Mouse (Mus musculus): ENCODE data around the gene Dnhd1. TPM values are rescaled to one million over a fixed set of nuclear protein-coding genes. Genes with fewer than 3 reads are reported as not detected.
A peak's percentile ranks its signal among the peaks of the same experiment; 100 is the strongest.
"Not testable (repeated sequence)": the region's sequence is repeated elsewhere in the genome, so short reads cannot be mapped to it uniquely, and the experiment has no call there.

The Dnhd1 gene
- polyA plus RNA-seq, 1 experiment, result 4.5 TPM

DNA sequence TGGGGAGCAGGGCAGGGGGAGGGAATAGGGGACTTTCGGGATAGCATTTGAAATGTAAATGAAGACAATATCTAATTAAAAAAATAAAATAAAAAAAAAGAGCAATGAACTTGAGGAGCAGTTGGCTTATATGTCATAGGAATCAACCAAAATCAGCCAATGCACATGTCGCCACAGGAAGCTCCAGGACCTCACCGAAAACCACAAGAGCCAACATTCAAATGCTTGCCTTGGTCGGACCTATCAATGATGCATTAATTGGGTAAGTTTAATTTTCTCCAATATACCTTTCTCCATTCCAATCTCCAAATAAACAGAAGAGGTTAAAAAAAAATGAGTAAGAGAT, 76.3 kb downstream of the Dnhd1 start:
- TF ChIP-seq POLR2A (IDR thresholded peaks at IDR 0.05; ENCODE audit: borderline replicate concordance, control insufficient read depth, low read depth, low read length) (no peak), CTCF (IDR thresholded peaks at IDR 0.05; ENCODE audit: control insufficient read depth, insufficient read depth, low read length) (no peak)
- Histone ChIP-seq H3K4me1 (ENCODE audit: control insufficient read depth, insufficient read depth, low read length) (no peaks in the 10 kb centered on the region), H3K27ac (ENCODE audit: control insufficient read depth, insufficient read depth, low read depth, low read length, poor library complexity) (no peak overlapping the region), H3K4me3 (replicated peaks; ENCODE audit: control insufficient read depth, low read depth, low read length) (no peak overlapping the region)
- WGBS, result 42% methylated on average over 4 of the region's 4 CpGs

DNA sequence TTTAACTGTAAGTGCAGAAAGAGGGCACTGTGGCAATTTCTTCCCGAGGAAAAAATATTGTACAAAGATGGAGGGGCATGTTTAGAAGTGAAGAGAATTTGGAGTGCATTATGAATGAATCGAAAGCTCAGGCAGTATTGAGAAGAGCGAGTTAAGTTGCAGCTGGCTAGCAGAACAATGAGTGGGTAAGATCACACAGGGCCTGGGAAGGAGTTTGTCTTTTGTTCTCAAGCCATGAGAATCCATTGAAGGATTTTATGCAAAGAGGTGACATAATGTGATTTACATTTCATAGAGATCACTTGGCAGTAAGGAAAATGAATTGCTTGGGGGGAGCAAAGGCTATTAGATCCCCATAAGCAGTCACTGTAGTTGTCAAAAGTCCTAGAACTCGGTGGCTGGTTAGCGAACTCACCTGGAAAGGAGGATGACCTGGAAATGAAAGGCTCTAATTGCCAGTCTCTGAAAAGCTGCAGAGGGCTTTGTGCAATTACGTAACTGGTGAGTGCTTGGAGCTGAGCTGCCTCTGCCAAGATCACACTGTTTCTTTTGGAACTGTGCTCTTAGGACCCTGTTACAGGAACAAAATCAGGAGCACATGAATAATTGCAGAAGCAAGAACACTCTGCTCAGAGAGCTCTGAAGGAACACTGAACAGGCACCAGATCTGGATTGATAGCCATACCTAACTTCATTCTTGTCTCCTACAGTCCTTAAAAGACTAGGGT, 78.2 kb downstream of the Dnhd1 start:
- Histone ChIP-seq H3K4me1 (ENCODE audit: control insufficient read depth, insufficient read depth, low read length) (no peaks in the 10 kb centered on the region), H3K27ac (ENCODE audit: control insufficient read depth, insufficient read depth, low read depth, low read length, poor library complexity) (no peak overlapping the region), H3K4me3 (replicated peaks; ENCODE audit: control insufficient read depth, low read depth, low read length) (no peak overlapping the region)
- TF ChIP-seq CTCF (IDR thresholded peaks at IDR 0.05; ENCODE audit: control insufficient read depth, insufficient read depth, low read length) (no peak), POLR2A (IDR thresholded peaks at IDR 0.05; ENCODE audit: borderline replicate concordance, control insufficient read depth, low read depth, low read length) (no peak)
- 67% methylated on average over 6 of the region's 6 CpGs for WGBS

DNA sequence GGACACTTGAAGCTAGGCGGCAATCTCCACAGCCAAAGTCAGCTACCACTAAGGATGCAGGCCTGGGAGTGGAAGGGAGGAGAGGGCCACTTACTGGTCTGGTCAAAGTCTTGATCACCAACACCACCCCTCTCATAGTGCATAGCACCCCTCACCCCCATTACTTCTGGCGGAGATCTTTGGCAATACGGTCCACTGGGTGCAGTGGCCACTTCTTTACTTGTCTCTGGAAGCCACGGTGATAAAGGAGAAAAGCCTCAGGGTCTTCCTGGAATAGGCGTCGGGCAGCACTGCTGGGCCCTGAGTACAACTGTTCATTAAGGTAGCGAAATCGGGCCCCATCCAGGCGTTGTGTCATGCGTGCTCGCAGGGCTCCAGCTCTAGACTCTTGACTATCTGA, 83.2 kb downstream of the Dnhd1 start:
- H3K27ac ChIP-seq (ENCODE audit: control insufficient read depth, insufficient read depth, low read depth, low read length, poor library complexity), result no peak overlapping the region
- no peaks in the 10 kb centered on the region; the same call in 1 of the 2 replicates for H3K4me1 ChIP-seq (ENCODE audit: control insufficient read depth, insufficient read depth, low read length)
- no peak overlapping the region for H3K4me3 ChIP-seq (replicated peaks; ENCODE audit: control insufficient read depth, low read depth, low read length)
- 91% methylated on average over 11 of the region's 11 CpGs for WGBS
- TF ChIP-seq CTCF (IDR thresholded peaks at IDR 0.05; ENCODE audit: control insufficient read depth, insufficient read depth, low read length), result no peak
- TF ChIP-seq POLR2A (IDR thresholded peaks at IDR 0.05; ENCODE audit: borderline replicate concordance, control insufficient read depth, low read depth, low read length), result no peak

DNA sequence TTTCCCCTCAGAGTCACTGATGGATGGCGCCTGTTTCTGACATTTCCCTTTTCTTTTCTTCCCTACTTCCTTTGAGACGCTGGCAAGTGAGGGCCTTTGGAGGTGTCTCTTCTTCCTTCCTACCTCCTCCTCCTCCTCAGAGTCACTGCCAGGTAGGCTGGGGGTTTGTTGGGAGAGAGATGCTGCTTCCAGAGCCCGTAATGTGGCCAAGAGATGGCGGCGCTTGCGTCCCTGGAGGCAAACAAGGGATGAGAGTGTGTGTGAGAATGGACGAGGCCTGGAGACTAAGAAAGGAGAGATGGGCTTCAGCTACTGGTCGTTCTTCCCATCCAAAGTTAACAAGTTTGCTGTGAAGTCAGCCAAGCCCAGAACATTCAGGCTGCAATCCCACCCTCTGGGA, 84.2 kb downstream of the Dnhd1 start:
- Histone ChIP-seq H3K4me3 (replicated peaks; ENCODE audit: control insufficient read depth, low read depth, low read length) (no peak overlapping the region), H3K4me1 (ENCODE audit: control insufficient read depth, insufficient read depth, low read length) (no peaks in the 10 kb centered on the region; the same call in 1 of the 2 replicates), H3K27ac (ENCODE audit: control insufficient read depth, insufficient read depth, low read depth, low read length, poor library complexity) (no peak overlapping the region)
- TF ChIP-seq CTCF (IDR thresholded peaks at IDR 0.05; ENCODE audit: control insufficient read depth, insufficient read depth, low read length), result no peak
- no peak for TF ChIP-seq POLR2A (IDR thresholded peaks at IDR 0.05; ENCODE audit: borderline replicate concordance, control insufficient read depth, low read depth, low read length)
- 79% methylated on average over 8 of the region's 8 CpGs for WGBS

DNA sequence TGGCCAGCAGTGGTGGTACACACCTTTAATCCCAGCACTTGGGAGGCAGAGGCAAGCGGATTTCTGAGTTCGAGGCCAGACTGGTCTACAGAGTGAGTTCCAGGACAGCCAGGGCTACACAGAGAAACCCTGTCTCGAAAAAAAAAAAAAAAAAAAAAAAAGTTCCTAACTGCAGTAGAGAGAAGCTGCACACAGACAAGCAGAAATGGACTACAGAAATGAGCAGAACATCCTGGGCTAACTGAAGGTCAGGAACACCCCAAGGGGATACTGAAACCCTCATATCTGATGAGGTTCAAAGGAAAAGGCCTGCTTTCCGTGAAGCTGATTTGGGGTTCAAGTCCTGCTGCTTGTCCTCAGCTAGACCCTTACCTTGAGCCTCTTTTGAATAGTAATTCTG, 84.8 kb downstream of the Dnhd1 start:
- H3K27ac ChIP-seq (ENCODE audit: control insufficient read depth, insufficient read depth, low read depth, low read length, poor library complexity); H3K4me1 ChIP-seq (ENCODE audit: control insufficient read depth, insufficient read depth, low read length): not testable (repeated sequence)
- WGBS, result 31% methylated on average over 4 of the region's 4 CpGs
- H3K4me3 ChIP-seq (replicated peaks; ENCODE audit: control insufficient read depth, low read depth, low read length), result peak overlapping the region; percentile 18

DNA sequence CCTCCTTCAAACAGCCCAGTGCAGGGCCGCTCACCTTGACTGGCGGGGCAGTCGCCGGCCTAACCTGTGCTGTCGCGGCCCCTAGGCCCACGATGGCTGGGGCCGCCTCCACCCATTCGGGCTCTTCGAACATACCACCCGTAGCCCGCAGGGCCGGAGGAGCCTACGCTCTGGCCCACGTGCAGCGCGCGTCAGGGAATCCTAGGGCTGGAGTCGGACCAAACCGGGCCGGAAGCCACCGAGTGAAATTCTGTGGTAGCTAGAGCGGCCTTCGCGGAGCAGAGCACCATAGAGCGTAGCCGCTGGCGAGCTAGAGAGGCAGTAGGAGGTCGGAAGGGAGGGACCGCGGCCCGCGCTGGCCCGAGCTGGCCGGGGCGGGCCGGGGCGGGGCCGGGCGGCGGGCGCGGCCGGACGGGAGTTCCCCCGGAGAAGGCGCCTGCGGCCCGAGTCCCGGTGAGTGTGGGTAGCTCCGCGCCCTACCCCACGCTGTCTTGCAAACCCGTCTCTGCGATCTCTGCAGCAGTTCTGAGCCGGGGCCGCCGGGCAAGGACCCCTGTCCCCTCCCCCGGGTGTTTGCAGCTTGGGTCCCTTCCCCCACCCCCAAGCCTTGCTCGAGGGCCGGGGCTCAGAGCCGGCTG, 85.8 kb downstream of the Dnhd1 start, which contains the start of gene Ilk:
TSS of gene Ilk (plus strand) at position 329 of the 638 bp plus-strand sequence.
- Histone ChIP-seq H3K4me1 (ENCODE audit: control insufficient read depth, insufficient read depth, low read length) (no peaks in the 10 kb centered on the region; the same call in 1 of the 2 replicates), H3K27ac (ENCODE audit: control insufficient read depth, insufficient read depth, low read depth, low read length, poor library complexity) (peak within 1 kb of the TSS; percentile 75), H3K4me3 (replicated peaks; ENCODE audit: control insufficient read depth, low read depth, low read length) (peak within 1 kb of the TSS; percentile 96)
- no peak for TF ChIP-seq CTCF (IDR thresholded peaks at IDR 0.05; ENCODE audit: control insufficient read depth, insufficient read depth, low read length)
- peak; percentile 11; the same call in 1 of the 2 replicates for TF ChIP-seq POLR2A (IDR thresholded peaks at IDR 0.05; ENCODE audit: borderline replicate concordance, control insufficient read depth, low read depth, low read length)
- WGBS, result under 1% methylated on average over 61 of the region's 62 CpGs

DNA sequence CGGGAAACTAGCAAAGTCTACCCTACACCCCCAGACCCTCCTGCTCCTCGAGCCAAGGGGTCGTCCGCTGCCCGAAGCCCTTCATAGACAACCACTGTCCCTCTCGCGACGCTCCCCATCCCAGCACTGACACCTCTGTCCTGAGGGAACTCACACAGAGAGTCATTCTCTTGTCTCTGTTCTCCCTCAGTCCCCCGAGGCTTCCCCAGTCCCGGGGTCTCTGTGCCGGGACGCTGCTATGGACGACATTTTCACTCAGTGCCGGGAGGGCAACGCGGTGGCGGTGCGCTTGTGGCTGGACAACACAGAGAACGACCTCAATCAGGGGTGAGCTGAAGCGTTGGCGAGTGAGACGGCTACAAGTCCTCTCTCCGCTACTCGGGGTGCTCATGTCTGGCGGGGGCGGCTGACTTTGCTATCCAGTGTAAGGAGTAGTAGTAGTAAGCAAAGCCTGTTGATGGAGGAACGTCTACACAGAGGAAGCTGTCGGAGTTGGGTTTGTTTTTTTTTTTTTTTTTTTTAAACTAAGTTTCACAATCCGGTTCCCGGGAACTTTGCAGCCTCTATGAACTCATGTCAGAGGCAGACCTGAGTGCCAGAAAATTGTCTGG, 86.4 kb downstream of the Dnhd1 start, which contains the start of gene Rrp8:
TSS of gene Rrp8 (minus strand) at position 475 of the 611 bp plus-strand sequence.
- WGBS, result under 1% methylated on average over 30 of the region's 30 CpGs
- no peaks in the 10 kb centered on the region; the same call in 1 of the 2 replicates for H3K4me1 ChIP-seq (ENCODE audit: control insufficient read depth, insufficient read depth, low read length)
- TF ChIP-seq CTCF (IDR thresholded peaks at IDR 0.05; ENCODE audit: control insufficient read depth, insufficient read depth, low read length) (no peak), POLR2A (IDR thresholded peaks at IDR 0.05; ENCODE audit: borderline replicate concordance, control insufficient read depth, low read depth, low read length) (peak; percentile 49; the same call in 1 of the 2 replicates)

DNA sequence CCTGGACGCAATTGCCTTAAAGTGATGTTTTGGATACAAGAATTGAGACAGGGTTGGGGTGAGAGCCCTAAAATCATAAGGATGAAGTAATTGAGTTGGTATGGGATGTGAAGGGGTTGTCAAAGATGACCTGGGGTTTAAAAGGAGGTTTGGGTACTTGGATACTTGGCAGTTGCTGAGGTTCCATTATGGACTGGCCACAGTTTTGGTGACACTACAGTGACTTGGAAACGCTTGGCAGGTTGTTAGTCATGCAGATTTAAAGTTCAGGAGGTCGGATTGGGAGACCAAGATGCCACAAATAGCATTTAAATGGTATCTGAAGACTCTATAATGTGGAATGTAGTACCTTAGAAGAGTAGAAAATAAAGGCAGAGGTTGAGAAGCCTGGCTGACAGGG, 87.0 kb downstream of the Dnhd1 start:
- WGBS, result 33% methylated on average over 3 of the region's 3 CpGs
- TF ChIP-seq CTCF (IDR thresholded peaks at IDR 0.05; ENCODE audit: control insufficient read depth, insufficient read depth, low read length), result no peak
- TF ChIP-seq POLR2A (IDR thresholded peaks at IDR 0.05; ENCODE audit: borderline replicate concordance, control insufficient read depth, low read depth, low read length), result no peak
- peak overlapping the region; percentile 96 for H3K4me3 ChIP-seq (replicated peaks; ENCODE audit: control insufficient read depth, low read depth, low read length)
- no peaks in the 10 kb centered on the region; the same call in 1 of the 2 replicates for H3K4me1 ChIP-seq (ENCODE audit: control insufficient read depth, insufficient read depth, low read length)
- no peak overlapping the region for H3K27ac ChIP-seq (ENCODE audit: control insufficient read depth, insufficient read depth, low read depth, low read length, poor library complexity)

More for the DNA sequence above, 86.4 kb downstream of the Dnhd1 start, which contains the start of gene Rrp8:
- Histone ChIP-seq H3K4me3 (replicated peaks; ENCODE audit: control insufficient read depth, low read depth, low read length) (peak within 1 kb of the TSS; percentile 96), H3K27ac (ENCODE audit: control insufficient read depth, insufficient read depth, low read depth, low read length, poor library complexity) (peak within 1 kb of the TSS; percentile 75)

All from bone marrow, adult 2 months (tissue).